In the genomic region with DNA sequence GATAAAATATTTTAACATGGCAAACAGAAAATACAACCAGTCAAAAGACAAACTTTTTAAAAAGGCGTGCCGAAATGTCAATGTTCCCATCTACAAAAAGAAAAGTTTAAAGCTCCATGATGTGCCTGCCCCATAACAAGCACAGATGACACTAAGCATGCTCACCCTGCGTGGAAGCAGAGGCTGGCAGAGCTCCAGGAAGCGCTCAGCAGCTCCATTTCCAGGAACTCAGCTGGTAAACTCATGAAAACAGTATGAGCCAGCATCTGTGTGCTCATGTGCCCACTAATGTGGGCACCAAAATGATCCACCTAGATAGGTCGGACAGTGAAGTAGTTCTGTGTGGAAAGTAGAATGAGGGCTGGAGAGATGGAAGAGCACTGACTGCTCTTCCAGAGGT, we compare ENCODE assay signal across 23 mouse cellular contexts. TPM values are rescaled to one million over a fixed set of nuclear protein-coding genes. Genes with fewer than 3 reads are reported as not detected.
DNase-seq lines count a peak whose midpoint lies in the region; ATAC-seq lines count a peak whose summit lies in the region.
"Had no signal": no experiment of that assay in that cellular context is flagged by ENCODE, and none has a peak within 500 bp of the region (broad histone marks: within the 10 kb centered on the region; RNA-seq: fewer than 3 reads in every experiment).

No protein-coding gene starts in this region.

- H3K9me3 ChIP-seq in heart, embryonic 11.5 days (replicated peaks; ENCODE audit: control insufficient read depth, low read length), result no peaks in the 10 kb centered on the region
- no peaks in the 10 kb centered on the region for H3K9me3 ChIP-seq in liver, embryonic 11.5 days (ENCODE audit: control insufficient read depth, low read length)
- H3K9me3 ChIP-seq in liver, embryonic 12.5 days (replicated peaks), result no peaks in the 10 kb centered on the region
- H3K9me3 ChIP-seq: forebrain, embryonic 12.5 days; heart, embryonic 10.5 days; hindbrain, embryonic 10.5 days; lung, embryonic 15.5 days had no signal

- H3K36me3 ChIP-seq in heart, embryonic 11.5 days (ENCODE audit: control insufficient read depth, insufficient read depth, low read length), result peaks cover 11% of the 10 kb centered on the region
- H3K36me3 ChIP-seq in liver, embryonic 11.5 days (ENCODE audit: control insufficient read depth, insufficient read depth, low read length), result peaks cover 14% of the 10 kb centered on the region
- peaks cover 46% of the 10 kb centered on the region for H3K36me3 ChIP-seq in liver, embryonic 12.5 days

- peak; percentile 62 for DNase-seq in heart, adult 11 months
- peak; percentile 21 for DNase-seq in liver, embryonic 11.5 days (ENCODE audit: low spot score)
- DNase-seq in brain, adult 2 months (ENCODE audit: low read depth, low spot score), result peak; percentile 33
- DNase-seq in layer of hippocampus, postnatal 36 days, result peak; percentile 27 to 31
- DNase-seq: adrenal gland, adult 2 months; cerebellum, adult 9-11 months; gastrocnemius, adult 2 months; kidney, postnatal 14 days; left cerebral cortex, postnatal 4 days; lung, postnatal 36 days; midbrain, embryonic 14.5 days had no signal

- H3K9ac ChIP-seq in heart, embryonic 11.5 days (ENCODE audit: low read depth, low read length), result no peak overlapping the region
- no peak overlapping the region for H3K9ac ChIP-seq in liver, embryonic 11.5 days (ENCODE audit: low read depth, low read length)
- no peak overlapping the region for H3K9ac ChIP-seq in liver, embryonic 12.5 days
- H3K9ac ChIP-seq: forebrain, embryonic 12.5 days; lung, embryonic 15.5 days had no signal

- H3K4me2 ChIP-seq in heart, embryonic 11.5 days, result no peak overlapping the region
- no peak overlapping the region for H3K4me2 ChIP-seq in liver, embryonic 11.5 days
- no peak overlapping the region for H3K4me2 ChIP-seq in liver, embryonic 12.5 days
- H3K4me2 ChIP-seq: forebrain, embryonic 12.5 days; lung, embryonic 15.5 days had no signal

- H3K27ac ChIP-seq in heart, embryonic 11.5 days (ENCODE audit: low read depth, low read length), result no peak overlapping the region
- H3K27ac ChIP-seq in liver, embryonic 11.5 days (ENCODE audit: low read depth, low read length), result no peak overlapping the region
- no peak overlapping the region for H3K27ac ChIP-seq in liver, embryonic 12.5 days
- H3K27ac ChIP-seq: forebrain, embryonic 12.5 days; gastrocnemius, adult 2 months; heart, embryonic 10.5 days; hindbrain, embryonic 10.5 days; layer of hippocampus, adult 2 months; lung, embryonic 15.5 days had no signal

- no peak for ATAC-seq in heart, embryonic 11.5 days (replicated peaks; ENCODE audit: insufficient number of reproducible peaks, low FRiP score, low TSS enrichment)
- ATAC-seq in liver, embryonic 11.5 days (replicated peaks; ENCODE audit: low FRiP score), result no peak
- no peak for ATAC-seq in liver, embryonic 12.5 days
- ATAC-seq in erythroblast, adult 5-6 weeks (replicated peaks; ENCODE audit: low FRiP score, poor library complexity, severe bottlenecking), result no peak
- ATAC-seq: intestine, postnatal 0 days had no signal

- 90% methylated on average over 5 of the region's 5 CpGs for WGBS in heart, embryonic 11.5 days (ENCODE audit: insufficient replicate concordance)
- 87% methylated on average over 5 of the region's 5 CpGs for WGBS in liver, embryonic 11.5 days
- 74% methylated on average over 5 of the region's 5 CpGs for WGBS in liver, embryonic 12.5 days (ENCODE audit: insufficient replicate concordance)

- no peaks in the 10 kb centered on the region for H3K4me1 ChIP-seq in heart, embryonic 11.5 days (ENCODE audit: control insufficient read depth, insufficient read depth, low read length)
- H3K4me1 ChIP-seq in liver, embryonic 11.5 days (replicated peaks; ENCODE audit: control insufficient read depth, insufficient read depth, low read length), result no peaks in the 10 kb centered on the region
- 0 out of 2 replicates have a peak, but pooled peaks cover 2% of the 10 kb centered on the region for H3K4me1 ChIP-seq in liver, embryonic 12.5 days
- H3K4me1 ChIP-seq: forebrain, embryonic 12.5 days; heart, embryonic 10.5 days; hindbrain, embryonic 10.5 days; lung, embryonic 15.5 days had no signal

- no peak overlapping the region for H3K4me3 ChIP-seq in heart, embryonic 11.5 days (ENCODE audit: low read depth, low read length)
- H3K4me3 ChIP-seq in liver, embryonic 11.5 days (ENCODE audit: low read depth, low read length), result no peak overlapping the region
- H3K4me3 ChIP-seq in liver, embryonic 12.5 days, result no peak overlapping the region
- H3K4me3 ChIP-seq: forebrain, embryonic 12.5 days; gastrocnemius, adult 2 months; heart, embryonic 10.5 days; hindbrain, embryonic 10.5 days; layer of hippocampus, adult 2 months; lung, embryonic 15.5 days had no signal

- no peaks in the 10 kb centered on the region for H3K27me3 ChIP-seq in heart, embryonic 11.5 days (ENCODE audit: control insufficient read depth, insufficient read depth, low read length)
- H3K27me3 ChIP-seq in liver, embryonic 11.5 days (replicated peaks; ENCODE audit: control insufficient read depth, insufficient read depth, low read length), result no peaks in the 10 kb centered on the region
- no peaks in the 10 kb centered on the region for H3K27me3 ChIP-seq in liver, embryonic 12.5 days (replicated peaks)
- H3K27me3 ChIP-seq: forebrain, embryonic 12.5 days; lung, embryonic 15.5 days had no signal

RNA-seq across cellular contexts. Expression of a gene that starts 20.4 kb away (rescaled TPM):
- 22.1 and 27.5 TPM in 2 replicates for polyA plus RNA-seq in heart, embryonic 11.5 days (2014; fragmentation: Nextera tagmentation; extraction: Ambion mirVana)
- 48.5 and 51.2 TPM in 2 replicates for polyA plus RNA-seq in liver, embryonic 11.5 days (2014; fragmentation: Nextera tagmentation; extraction: Ambion mirVana)
- polyA plus RNA-seq in liver, embryonic 12.5 days (2016; fragmentation: Nextera tagmentation; extraction: Ambion mirVana), result 28.6 and 29.7 TPM in 2 replicates
- 10 to 100 TPM; 33.3 to 36.2 TPM for total RNA-seq in layer of hippocampus, postnatal 36 days (2021)
- total RNA-seq in erythroblast, adult 5-6 weeks (2015; ENCODE audit: low replicate concordance), result 1.7 and 9.4 TPM in 2 replicates
- 1.1 and 3.6 TPM in 2 replicates for total RNA-seq in erythroblast, adult 5-6 weeks (2017; ENCODE audit: low replicate concordance)

RNA-seq across cellular contexts. Expression of a gene that starts 37.6 kb away (rescaled TPM):
- 0.06 TPM in 1 of 2 replicates, not detected in the other for polyA plus RNA-seq in heart, embryonic 11.5 days (2014; fragmentation: Nextera tagmentation; extraction: Ambion mirVana)
- 1.0 and 2.1 TPM in 2 replicates for polyA plus RNA-seq in liver, embryonic 11.5 days (2014; fragmentation: Nextera tagmentation; extraction: Ambion mirVana)
- 0.88 and 1.9 TPM in 2 replicates for polyA plus RNA-seq in liver, embryonic 12.5 days (2016; fragmentation: Nextera tagmentation; extraction: Ambion mirVana)
- not detected for total RNA-seq in layer of hippocampus, postnatal 36 days (2021)
- 14.4 and 37.1 TPM in 2 replicates for total RNA-seq in erythroblast, adult 5-6 weeks (2015; ENCODE audit: low replicate concordance)
- total RNA-seq in erythroblast, adult 5-6 weeks (2017; ENCODE audit: low replicate concordance), result 5.7 and 26.6 TPM in 2 replicates
- total RNA-seq: left cerebral cortex, postnatal 4 days; megakaryocyte-erythroid progenitor cell, adult 5-6 weeks had no signal
- polyA plus RNA-seq: liver, adult 2 months; midbrain, embryonic 14.5 days; neural tube, embryonic 11.5 days had no signal

RNA-seq across cellular contexts. Expression of a gene that starts 43.0 kb away (rescaled TPM):
- 11.6 and 12.9 TPM in 2 replicates for polyA plus RNA-seq in heart, embryonic 11.5 days (2014; fragmentation: Nextera tagmentation; extraction: Ambion mirVana)
- polyA plus RNA-seq in liver, embryonic 11.5 days (2014; fragmentation: Nextera tagmentation; extraction: Ambion mirVana), result 31.5 and 35.9 TPM in 2 replicates
- polyA plus RNA-seq in liver, embryonic 12.5 days (2016; fragmentation: Nextera tagmentation; extraction: Ambion mirVana), result 17.9 and 22.5 TPM in 2 replicates
- 100 to 1,000 TPM; 103 to 112 TPM for total RNA-seq in layer of hippocampus, postnatal 36 days (2021)
- 37.4 and 64.9 TPM in 2 replicates for total RNA-seq in erythroblast, adult 5-6 weeks (2015; ENCODE audit: low replicate concordance)
- 37.1 and 38.1 TPM in 2 replicates for total RNA-seq in erythroblast, adult 5-6 weeks (2017; ENCODE audit: low replicate concordance)
